Mouse (Mus musculus) bone marrow macrophage, adult 2 months (primary cell): ENCODE results near the gene Nckap1l.

ENCODE experiments used
- CTCF ChIP-seq: IDR thresholded peaks from 2 replicates; pipeline ENCODE4 v1.5.1; 2012; ENCODE audit warnings: low read depth, mild to moderate bottlenecking, low read length, moderate library complexity
- POLR2A ChIP-seq: IDR thresholded peaks from 2 replicates; pipeline ENCODE4 v1.6.1; 2012; ENCODE audit warnings: mild to moderate bottlenecking, low read depth, low read length, borderline replicate concordance

- TF ChIP-seq CTCF (no peak), POLR2A (no peak)
These were observed 49.0 kb downstream of the Nckap1l start, which contains the start of gene Pde1b for GRCm38 (mm10) chr15:103502435-103503250.
